8 mouse cellular contexts compared by ENCODE assay signal in genomic region chr8:60616928-60617327, GRCm38 (mm10). TPM values are rescaled to one million over a fixed set of nuclear protein-coding genes. Genes with fewer than 3 reads are reported as not detected.
DNase-seq lines count a peak whose midpoint lies in the region; ATAC-seq and TF ChIP-seq lines count a peak whose summit lies in the region.
"Had no signal": no experiment of that assay in that cellular context is flagged by ENCODE, and none has a peak within 500 bp of the region (broad histone marks: within the 10 kb centered on the region; RNA-seq: fewer than 3 reads in every experiment).

No protein-coding gene starts in this region.

- H3K27me3 ChIP-seq in kidney, postnatal 0 days (ENCODE audit: insufficient read depth, low read length), result no peaks in the 10 kb centered on the region
- H3K27me3 ChIP-seq in forebrain, embryonic 14.5 days (replicated peaks; ENCODE audit: control insufficient read depth, insufficient read depth, low read length), result no peaks in the 10 kb centered on the region
- H3K27me3 ChIP-seq: limb, embryonic 15.5 days had no signal

- peak; percentile 79 for TF ChIP-seq CTCF in kidney, postnatal 0 days (IDR thresholded peaks at IDR 0.05; ENCODE audit: low read depth)

- no peak overlapping the region for H3K27ac ChIP-seq in kidney, postnatal 0 days
- H3K27ac ChIP-seq in ES-E14 (ENCODE audit: insufficient read depth, low read depth, low read length, poor library complexity, severe bottlenecking), result no peak overlapping the region
- H3K27ac ChIP-seq in forebrain, embryonic 14.5 days (ENCODE audit: low read depth, low read length), result no peak overlapping the region
- H3K27ac ChIP-seq: limb, embryonic 15.5 days had no signal

- H3K4me2 ChIP-seq in kidney, postnatal 0 days (ENCODE audit: low read length), result no peak overlapping the region
- no peak overlapping the region for H3K4me2 ChIP-seq in forebrain, embryonic 14.5 days (ENCODE audit: low read length)
- H3K4me2 ChIP-seq: limb, embryonic 15.5 days had no signal

- peak; percentile 65 for DNase-seq in kidney, postnatal 0 days (ENCODE audit: low spot score)
- no peak for DNase-seq in kidney, adult 11 months
- DNase-seq in ES-E14 (ENCODE audit: low read depth, low spot score) (peak; percentile 37), R1 (ENCODE audit: low read depth, low spot score) (peak; percentile 36)
- DNase-seq in forebrain, embryonic 14.5 days (ENCODE audit: low spot score), result peak; percentile 79
- peak; percentile 55 for DNase-seq in lung, postnatal 14 days
- DNase-seq in thymus, postnatal 14 days, result no peak

- ATAC-seq in kidney, postnatal 0 days (replicated peaks; ENCODE audit: low FRiP score, low read depth), result no peak
- peak; percentile 29 for ATAC-seq in forebrain, embryonic 14.5 days

- H3K4me3 ChIP-seq in kidney, postnatal 0 days (replicated peaks; ENCODE audit: low read depth, low read length), result no peak overlapping the region
- no peak overlapping the region for H3K4me3 ChIP-seq in ES-E14 (ENCODE audit: insufficient read depth in 1 of 2, low read depth in 1 of 2, low read length in 2 of 2, poor library complexity in 1 of 2, severe bottlenecking in 1 of 2)
- H3K4me3 ChIP-seq in forebrain, embryonic 14.5 days (ENCODE audit: low read depth, low read length), result no peak overlapping the region
- H3K4me3 ChIP-seq: limb, embryonic 15.5 days had no signal

- H3K9ac ChIP-seq in kidney, postnatal 0 days (ENCODE audit: low read depth, low read length), result no peak overlapping the region
- H3K9ac ChIP-seq in ES-E14 (ENCODE audit: insufficient read depth, low read depth, low read length, poor library complexity, severe bottlenecking), result no peak overlapping the region
- no peak overlapping the region for H3K9ac ChIP-seq in forebrain, embryonic 14.5 days (ENCODE audit: low read length)
- H3K9ac ChIP-seq: limb, embryonic 15.5 days had no signal

- H3K9me3 ChIP-seq in kidney, postnatal 0 days (replicated peaks; ENCODE audit: low read length), result no peaks in the 10 kb centered on the region
- H3K9me3 ChIP-seq in ES-E14 (ENCODE audit: control insufficient read depth, insufficient read depth, low read depth, low read length), result no peaks in the 10 kb centered on the region
- no peaks in the 10 kb centered on the region for H3K9me3 ChIP-seq in forebrain, embryonic 14.5 days (replicated peaks; ENCODE audit: control insufficient read depth, low read length)
- H3K9me3 ChIP-seq: limb, embryonic 15.5 days had no signal

- in situ Hi-C loops in ES-E14 (cut with MboI; ENCODE audit: low sequenced_read_pairs in 2 of 2, unreplicated experiment in 2 of 2), result loop anchor here in 1 of 2 experiments (10.0 kb wide), 1 partner anchor 248 kb away; no protein-coding TSS in a partner anchor

- H3K36me3 ChIP-seq in kidney, postnatal 0 days (ENCODE audit: insufficient read depth, low read length), result no peaks in the 10 kb centered on the region
- no peaks in the 10 kb centered on the region for H3K36me3 ChIP-seq in ES-E14 (ENCODE audit: control insufficient read depth, insufficient read depth, low read length, poor library complexity, severe bottlenecking)
- H3K36me3 ChIP-seq in forebrain, embryonic 14.5 days (ENCODE audit: control insufficient read depth, insufficient read depth, low read length), result no peaks in the 10 kb centered on the region
- H3K36me3 ChIP-seq: limb, embryonic 15.5 days had no signal

- H3K4me1 ChIP-seq in kidney, postnatal 0 days (replicated peaks; ENCODE audit: insufficient read depth, low read length), result no peaks in the 10 kb centered on the region
- H3K4me1 ChIP-seq in ES-E14 (ENCODE audit: control insufficient read depth in 2 of 2, insufficient read depth in 2 of 2, low read length in 2 of 2, poor library complexity in 1 of 2), result peaks cover 0 to 4% of the 10 kb centered on the region in 2 experiments; a peak in 2 of 4 replicates
- no peaks in the 10 kb centered on the region for H3K4me1 ChIP-seq in forebrain, embryonic 14.5 days (ENCODE audit: control insufficient read depth, insufficient read depth, low read length)
- H3K4me1 ChIP-seq: limb, embryonic 15.5 days had no signal

- 30% methylated on average over 2 of the region's 2 CpGs for WGBS in kidney, postnatal 0 days
- WGBS in forebrain, embryonic 14.5 days, result 44% methylated on average over 2 of the region's 2 CpGs

TF ChIP-seq in ES-E14, 5 proteins besides CTCF, POLR2A, EP300 and RAD21:
- peak; percentile 83 for TF ChIP-seq ZC3H11A (IDR thresholded peaks at IDR 0.05; ENCODE audit: borderline replicate concordance, low read depth, low read length)
- no peak for TF ChIP-seq MAFK (IDR thresholded peaks at IDR 0.05; ENCODE audit: insufficient read depth, low read depth, low read length)
TF ChIP-seq in ES-E14: peak in this region for 1.

RNA-seq across cellular contexts. Expression of gene Mfap3l, which starts 15.7 kb away (rescaled TPM):
- 4.4 and 5.1 TPM in 2 replicates for polyA plus RNA-seq in kidney, postnatal 0 days (2015; fragmentation: Nextera tagmentation; extraction: Ambion mirVana)
- total RNA-seq in ES-E14 (2012; rRNA removed), result 7.0 and 9.1 TPM in 2 replicates
- 0.74 and 1.4 TPM in 2 replicates for polyA plus RNA-seq in forebrain, embryonic 14.5 days (2014; fragmentation: Nextera tagmentation; extraction: Ambion mirVana)

Comparison
In these comparisons a context has a peak if more than half of its experiments do, and no peak if none do; other contexts are left out.
1. DNase-seq: peak in kidney, postnatal 0 days (single experiment), ES-E14 (single experiment), R1 (single experiment), forebrain, embryonic 14.5 days (single experiment) and lung, postnatal 14 days (single experiment); none in kidney, adult 11 months (single experiment) and thymus, postnatal 14 days (single experiment).